ENCODE assay signal across 8 mouse cellular contexts in the genomic region with DNA sequence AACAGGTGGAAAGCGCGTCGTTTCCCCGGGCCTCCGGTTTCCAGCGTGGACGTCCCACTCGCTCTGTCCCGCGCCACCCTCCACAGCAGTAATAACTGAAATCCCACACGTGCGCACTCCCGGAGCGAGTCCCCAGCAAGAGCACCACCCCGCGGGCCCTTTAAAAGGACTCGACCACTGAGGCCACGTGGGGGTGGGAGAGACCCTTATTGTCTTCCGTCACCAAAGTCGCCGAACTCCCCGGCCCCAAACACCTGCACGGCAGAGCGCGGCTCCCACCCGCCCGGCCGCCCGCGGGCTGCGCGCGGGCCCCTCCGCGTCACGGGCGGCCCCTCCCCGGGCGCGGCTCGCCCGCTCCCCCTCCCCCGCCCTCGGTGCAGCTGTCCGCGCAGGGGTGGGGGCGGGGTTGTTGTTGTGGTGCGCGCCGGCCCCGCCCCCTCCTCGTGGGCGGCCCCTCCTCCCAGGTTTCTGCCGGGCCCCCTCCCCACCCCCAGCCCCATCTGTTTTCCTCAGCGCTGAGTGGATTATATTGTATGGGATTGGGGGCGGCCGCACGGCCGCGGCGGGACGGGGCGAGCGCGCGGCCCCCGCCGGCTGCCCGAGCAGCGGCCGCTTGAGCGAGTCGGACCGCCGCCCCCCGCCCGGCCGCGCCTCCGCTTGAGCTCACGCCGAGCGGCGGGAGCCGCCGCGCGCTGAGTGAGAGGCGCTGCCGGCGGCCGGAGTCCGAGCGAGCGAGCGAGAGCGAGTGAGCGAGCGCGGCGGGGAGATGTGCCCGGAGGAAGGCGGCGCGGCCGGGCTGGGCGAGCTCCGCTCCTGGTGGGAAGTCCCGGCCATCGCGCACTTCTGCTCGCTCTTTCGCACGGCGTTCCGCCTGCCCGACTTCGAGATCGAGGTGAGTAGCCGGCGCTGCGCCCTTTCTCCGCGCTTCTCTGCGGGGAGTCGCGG. TPM values are rescaled to one million over a fixed set of nuclear protein-coding genes. Genes with fewer than 3 reads are reported as not detected.
A peak's percentile ranks its signal among the peaks of the same experiment; 100 is the strongest.
DNase-seq lines count a peak whose midpoint lies in the region; ATAC-seq and TF ChIP-seq lines count a peak whose summit lies in the region.

Gene Cecr2 (plus strand): TSS at position 554 of the 945 bp plus-strand sequence.

- no peaks in the 10 kb centered on the region for H3K27me3 ChIP-seq in forebrain, embryonic 15.5 days
- H3K27me3 ChIP-seq in lung, embryonic 14.5 days (ENCODE audit: insufficient read depth, low read length), result no peaks in the 10 kb centered on the region

- H3K4me1 ChIP-seq in ES-E14 (ENCODE audit: control insufficient read depth in 2 of 2, insufficient read depth in 2 of 2, low read length in 2 of 2, poor library complexity in 1 of 2), result peaks cover 8% of the 10 kb centered on the region in 2 experiments; a peak in 3 of 4 replicates
- peaks cover 16% of the 10 kb centered on the region for H3K4me1 ChIP-seq in forebrain, embryonic 15.5 days
- H3K4me1 ChIP-seq in lung, embryonic 14.5 days (ENCODE audit: insufficient read depth), result no peaks in the 10 kb centered on the region

- H3K9ac ChIP-seq in ES-E14 (ENCODE audit: insufficient read depth, low read depth, low read length, poor library complexity, severe bottlenecking), result peak within 1 kb of the TSS; percentile 90
- H3K9ac ChIP-seq in forebrain, embryonic 15.5 days (replicated peaks), result peak within 1 kb of the TSS; percentile 72
- peak within 1 kb of the TSS; percentile 83 for H3K9ac ChIP-seq in lung, embryonic 14.5 days

- H3K4me3 ChIP-seq in ES-E14 (ENCODE audit: insufficient read depth in 1 of 2, low read depth in 1 of 2, low read length in 2 of 2, poor library complexity in 1 of 2, severe bottlenecking in 1 of 2), result peak within 1 kb of the TSS; percentile 74 to 93
- H3K4me3 ChIP-seq in forebrain, embryonic 15.5 days, result peak within 1 kb of the TSS; percentile 96
- peak within 1 kb of the TSS; percentile 76 for H3K4me3 ChIP-seq in lung, embryonic 14.5 days (ENCODE audit: low read depth, low read length)

- under 1% methylated on average over 110 of the region's 127 CpGs for WGBS in forebrain, embryonic 15.5 days
- under 1% methylated on average over 113 of the region's 127 CpGs for WGBS in lung, embryonic 14.5 days

- no peaks in the 10 kb centered on the region for H3K36me3 ChIP-seq in ES-E14 (ENCODE audit: control insufficient read depth, insufficient read depth, low read length, poor library complexity, severe bottlenecking)
- H3K36me3 ChIP-seq in forebrain, embryonic 15.5 days, result no peaks in the 10 kb centered on the region
- no peaks in the 10 kb centered on the region for H3K36me3 ChIP-seq in lung, embryonic 14.5 days (ENCODE audit: insufficient read depth)

- no peak for TF ChIP-seq CTCF in lung, embryonic 14.5 days (IDR thresholded peaks at IDR 0.05; ENCODE audit: low read depth)

- DNase-seq in ES-E14 (ENCODE audit: low read depth, low spot score), result peak; percentile 69
- peak; percentile 71 for DNase-seq in cerebellum, adult 11-12 months
- DNase-seq in heart, postnatal 25 days (ENCODE audit: low spot score), result peak; percentile 60
- DNase-seq in layer of hippocampus, adult 8-10 months (ENCODE audit: low spot score in 2 of 2), result peak; percentile 40 to 59
- peak; percentile 85 for DNase-seq in lung, embryonic 14.5 days
- peak; percentile 42 for DNase-seq in ovary, postnatal 10 days (ENCODE audit: low spot score)
- DNase-seq in thymus, postnatal 0 days (ENCODE audit: low spot score), result peak; percentile 83

- in situ Hi-C loops in ES-E14 (cut with MboI; ENCODE audit: low sequenced_read_pairs in 2 of 2, unreplicated experiment in 2 of 2), result no loop called here

- peak; percentile 90 for ATAC-seq in forebrain, embryonic 15.5 days (replicated peaks)
- ATAC-seq in lung, embryonic 14.5 days (ENCODE audit: insufficient read depth), result peak; percentile 90

- H3K9me3 ChIP-seq in ES-E14 (ENCODE audit: control insufficient read depth, insufficient read depth, low read depth, low read length), result no peaks in the 10 kb centered on the region
- H3K9me3 ChIP-seq in forebrain, embryonic 15.5 days, result no peaks in the 10 kb centered on the region
- no peaks in the 10 kb centered on the region for H3K9me3 ChIP-seq in lung, embryonic 14.5 days (ENCODE audit: low read depth, low read length)

- peak within 1 kb of the TSS; percentile 95 for H3K4me2 ChIP-seq in forebrain, embryonic 15.5 days (replicated peaks)
- H3K4me2 ChIP-seq in lung, embryonic 14.5 days, result peak within 1 kb of the TSS; percentile 96

- peak within 1 kb of the TSS; percentile 98 for H3K27ac ChIP-seq in ES-E14 (ENCODE audit: insufficient read depth, low read depth, low read length, poor library complexity, severe bottlenecking)
- H3K27ac ChIP-seq in forebrain, embryonic 15.5 days (replicated peaks), result peak within 1 kb of the TSS; percentile 98
- peak within 1 kb of the TSS; percentile 97 for H3K27ac ChIP-seq in lung, embryonic 14.5 days (ENCODE audit: low read depth)

- intact Hi-C loops in heart, postnatal 25 days (cut with DNase I), result loop anchor here (2.0 to 5.0 kb wide), 2 partner anchors 15 to 71 kb away; no protein-coding TSS in a partner anchor

TF ChIP-seq in ES-E14, 5 proteins besides CTCF, POLR2A, EP300 and RAD21:
- TF ChIP-seq MAFK (IDR thresholded peaks at IDR 0.05; ENCODE audit: insufficient read depth, low read depth, low read length), result no peak
- TF ChIP-seq CHD2 (IDR thresholded peaks at IDR 0.05; ENCODE audit: low read depth, low read length), result no peak
- TF ChIP-seq HCFC1 (IDR thresholded peaks at IDR 0.05; ENCODE audit: borderline replicate concordance, insufficient read depth, low read length), result peak; percentile 63; the same call in 1 of the 2 replicates
- TF ChIP-seq ZNF384 (IDR thresholded peaks at IDR 0.05; ENCODE audit: low read depth, low read length), result no peak
TF ChIP-seq in ES-E14: peak in this region for 1.

RNA-seq across cellular contexts. Expression of gene Cecr2, which starts in this region (rescaled TPM):
- 26.5 and 35.7 TPM in 2 replicates for total RNA-seq in ES-E14 (2012; rRNA removed)
- 5.7 and 7.1 TPM in 2 replicates for polyA plus RNA-seq in forebrain, embryonic 15.5 days (2015; fragmentation: Nextera tagmentation; extraction: Ambion mirVana)
- 10 to 100 TPM; 15.3 to 16.2 TPM for total RNA-seq in heart, postnatal 25 days (2021)
- 10 to 100 TPM in 3 of 4 experiments, 1 to 10 TPM in 1; 7.7 to 15.9 (median 13.5) TPM for total RNA-seq in layer of hippocampus, adult 8-10 months (2022)
- 3.8 and 4.1 TPM in 2 replicates for polyA plus RNA-seq in lung, embryonic 14.5 days (2014; fragmentation: Nextera tagmentation; extraction: Ambion mirVana)
- 0.68 and 0.75 TPM in 2 replicates for polyA plus RNA-seq in thymus, postnatal 0 days (2015; fragmentation: Nextera tagmentation; extraction: Ambion mirVana)

Comparison
In these comparisons a context has a peak if more than half of its experiments do, and no peak if none do; other contexts are left out.
1. Peak in every context shown above with its lines: DNase-seq, ATAC-seq, H3K4me3 ChIP-seq and H3K27ac ChIP-seq.
2. Peak in DNase-seq in thymus, postnatal 0 days; RNA of the gene not detected or under 1 TPM.